In genomic region chr3:104032086-104032485, GRCm38 (mm10) we compare ENCODE assay signal across 20 mouse cellular contexts.
"Had no signal": no experiment of that assay in that cellular context is flagged by ENCODE, and none has a peak within 500 bp of the region (broad histone marks: within the 10 kb centered on the region; RNA-seq: fewer than 3 reads in every experiment).

No protein-coding gene starts in this region.

- H3K9ac ChIP-seq: intestine, embryonic 15.5 days; kidney, embryonic 15.5 days; limb, embryonic 12.5 days; limb, embryonic 15.5 days; lung, embryonic 15.5 days; neural tube, embryonic 12.5 days; neural tube, embryonic 15.5 days; stomach, embryonic 15.5 days had no signal

- H3K4me1 ChIP-seq: intestine, embryonic 15.5 days; kidney, embryonic 15.5 days; limb, embryonic 12.5 days; limb, embryonic 15.5 days; lung, embryonic 15.5 days; neural tube, embryonic 12.5 days; neural tube, embryonic 15.5 days; stomach, embryonic 15.5 days had no signal

- DNase-seq: kidney, adult 11 months; kidney, adult 8-10 months; kidney, postnatal 10 days; kidney, postnatal 36 days; left cerebral cortex, postnatal 4 days; lung, adult 18-20 months; lung, postnatal 14 days; lung, postnatal 4 days; right cerebral cortex, postnatal 25 days; spleen, adult 18-20 months; thymus, postnatal 25 days had no signal

- H3K36me3 ChIP-seq: limb, embryonic 12.5 days; limb, embryonic 15.5 days; stomach, embryonic 15.5 days had no signal

- H3K27me3 ChIP-seq: intestine, embryonic 15.5 days; kidney, embryonic 15.5 days; limb, embryonic 12.5 days; limb, embryonic 15.5 days; lung, embryonic 15.5 days; neural tube, embryonic 12.5 days; neural tube, embryonic 15.5 days; stomach, embryonic 15.5 days had no signal

- H3K4me2 ChIP-seq: intestine, embryonic 15.5 days; kidney, embryonic 15.5 days; limb, embryonic 12.5 days; limb, embryonic 15.5 days; lung, embryonic 15.5 days; neural tube, embryonic 12.5 days; neural tube, embryonic 15.5 days; stomach, embryonic 15.5 days had no signal

- H3K27ac ChIP-seq: intestine, embryonic 15.5 days; kidney, embryonic 15.5 days; limb, embryonic 12.5 days; limb, embryonic 15.5 days; lung, embryonic 15.5 days; midbrain, embryonic 10.5 days; neural tube, embryonic 12.5 days; neural tube, embryonic 15.5 days; stomach, embryonic 15.5 days had no signal

- H3K9me3 ChIP-seq: intestine, embryonic 15.5 days; kidney, embryonic 15.5 days; limb, embryonic 12.5 days; limb, embryonic 15.5 days; lung, embryonic 15.5 days; midbrain, embryonic 10.5 days; neural tube, embryonic 12.5 days; neural tube, embryonic 15.5 days; stomach, embryonic 15.5 days had no signal

- H3K4me3 ChIP-seq: intestine, embryonic 15.5 days; kidney, embryonic 15.5 days; limb, embryonic 12.5 days; limb, embryonic 15.5 days; lung, embryonic 15.5 days; midbrain, embryonic 10.5 days; neural tube, embryonic 12.5 days; neural tube, embryonic 15.5 days; stomach, embryonic 15.5 days had no signal

- ATAC-seq: intestine, embryonic 15.5 days had no signal
